Mouse (Mus musculus) bone marrow macrophage, adult 2 months (primary cell): ENCODE data around the gene Med8. TPM values are rescaled to one million over a fixed set of nuclear protein-coding genes. Genes with fewer than 3 reads are reported as not detected.
A peak's percentile ranks its signal among the peaks of the same experiment; 100 is the strongest.

Experiments
- H3K27ac ChIP-seq: 2 replicates; pipeline ENCODE4 v1.5.1; 2012; ENCODE audit warnings: low read depth, low read length; ENCODE audit not compliant: insufficient read depth
- H3K4me1 ChIP-seq: 2 replicates; pipeline ENCODE4 v1.6.1; 2012; ENCODE audit warnings: low read length; ENCODE audit not compliant: control insufficient read depth, insufficient read depth
- H3K4me3 ChIP-seq: 2 replicates; pipeline ENCODE4 v1.5.1; 2012; ENCODE audit warnings: mild to moderate bottlenecking, low read length, moderate library complexity; ENCODE audit not compliant: insufficient read depth
- CTCF ChIP-seq: IDR thresholded peaks from 2 replicates; pipeline ENCODE4 v1.5.1; 2012; ENCODE audit warnings: low read depth, mild to moderate bottlenecking, low read length, moderate library complexity
- POLR2A ChIP-seq: IDR thresholded peaks from 2 replicates; pipeline ENCODE4 v1.6.1; 2012; ENCODE audit warnings: mild to moderate bottlenecking, low read depth, low read length, borderline replicate concordance
- polyA plus RNA-seq: library from polyadenylated mRNA; stranded (reverse); fragments of >200 nt; gene quantifications from 2 replicates; pipeline ENCODE4 v1.2.4, GENCODE M21; 2012; ENCODE audit not compliant: missing spikeins, insufficient read depth, insufficient read length

Gene Med8
- 57.3 and 61.5 TPM in 2 replicates for polyA plus RNA-seq

DNA sequence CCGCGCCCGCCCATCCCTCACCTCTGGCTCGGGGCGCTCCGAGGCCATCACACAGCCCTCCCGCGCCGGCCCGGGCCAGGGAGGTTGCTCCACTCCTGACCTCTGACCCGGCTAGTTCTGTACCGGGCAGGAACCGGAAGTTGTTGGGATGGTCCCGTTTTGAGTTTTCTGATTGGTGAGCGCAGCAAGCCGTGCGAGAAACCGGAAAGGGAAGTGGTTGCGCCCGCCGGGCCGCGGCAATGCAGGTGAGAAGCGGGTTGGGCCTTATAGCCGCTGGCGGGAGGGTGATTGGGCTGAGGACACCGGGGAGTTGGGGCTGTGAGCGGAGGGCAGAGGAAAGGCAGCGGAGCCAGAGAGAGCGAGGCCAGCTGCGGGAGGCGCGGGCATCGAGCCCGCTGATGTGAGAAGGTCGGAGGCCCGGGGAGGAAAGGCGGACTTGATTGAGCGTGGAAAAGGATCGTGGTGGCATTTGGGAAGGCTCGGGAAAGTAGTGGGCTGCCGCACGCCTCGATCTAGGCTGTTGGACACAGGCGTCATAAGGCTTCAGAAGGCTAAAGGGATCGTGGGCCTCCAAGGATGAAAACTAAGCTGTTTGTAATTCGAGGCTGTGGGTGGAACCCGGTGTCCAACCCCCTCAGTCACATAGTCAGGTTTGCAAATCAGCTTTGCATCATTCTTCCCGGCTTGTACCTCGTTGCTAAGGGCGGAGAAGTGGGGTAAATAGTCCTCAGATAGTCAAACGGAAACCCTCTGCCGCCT is at the start of gene Med8, which contains the start of gene Szt2:
Med8 (plus strand) TSS at position 196 of the 759 bp plus-strand sequence.
Szt2 (minus strand) TSS at position 132 of the 759 bp plus-strand sequence.
- Histone ChIP-seq H3K4me1 (peaks cover 11% of the 10 kb centered on the region), H3K27ac (peak within 1 kb of the TSS; percentile 11), H3K4me3 (peak within 1 kb of the TSS; percentile 87)
- TF ChIP-seq POLR2A (no peak), CTCF (no peak)

DNA sequence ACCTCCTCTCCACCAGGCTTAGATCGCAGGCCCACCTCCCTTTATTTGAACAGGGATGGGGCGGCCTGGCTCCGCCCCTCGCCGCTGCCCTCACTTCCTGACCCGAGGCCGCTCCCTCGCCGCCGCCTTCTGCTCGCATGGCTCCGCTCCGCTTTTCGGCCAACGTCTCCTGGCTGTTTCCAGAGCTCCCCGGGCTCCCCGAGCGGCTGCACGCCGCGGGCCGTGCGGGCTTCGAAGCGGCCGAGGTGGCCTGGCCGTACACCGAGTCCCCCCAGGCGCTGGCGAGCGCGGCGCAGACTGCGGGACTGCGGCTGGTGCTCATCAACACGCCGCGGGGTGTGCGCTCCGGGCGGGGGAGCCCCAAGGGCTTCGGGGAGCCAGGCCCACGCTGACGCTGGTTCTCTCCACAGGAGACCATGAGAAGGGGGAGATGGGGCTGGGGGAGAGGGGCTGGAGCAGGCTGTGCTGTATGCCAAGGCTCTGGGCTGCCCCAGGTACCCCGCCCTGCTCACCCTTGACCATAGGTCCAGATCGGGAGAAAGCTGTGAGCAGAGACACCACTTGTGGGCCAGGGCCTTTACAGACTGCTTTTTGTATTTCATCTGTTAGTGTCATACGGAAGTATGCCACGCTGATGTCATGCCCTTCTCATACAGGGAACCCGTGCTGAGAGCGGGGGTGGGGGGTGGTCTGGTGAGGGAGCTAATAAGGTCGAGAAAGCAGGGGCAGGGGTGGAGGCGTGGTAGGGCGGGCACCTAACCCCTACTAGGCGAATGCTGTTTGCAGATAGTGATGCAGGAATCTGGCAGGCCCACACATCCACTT is 49.0 kb upstream of the Med8 start:
- Histone ChIP-seq H3K4me1 (peaks cover 10% of the 10 kb centered on the region), H3K27ac (peak overlapping the region; percentile 78), H3K4me3 (peak overlapping the region; percentile 83)
- TF ChIP-seq CTCF (no peak), POLR2A (no peak; the same call in 1 of the 2 replicates)

DNA sequence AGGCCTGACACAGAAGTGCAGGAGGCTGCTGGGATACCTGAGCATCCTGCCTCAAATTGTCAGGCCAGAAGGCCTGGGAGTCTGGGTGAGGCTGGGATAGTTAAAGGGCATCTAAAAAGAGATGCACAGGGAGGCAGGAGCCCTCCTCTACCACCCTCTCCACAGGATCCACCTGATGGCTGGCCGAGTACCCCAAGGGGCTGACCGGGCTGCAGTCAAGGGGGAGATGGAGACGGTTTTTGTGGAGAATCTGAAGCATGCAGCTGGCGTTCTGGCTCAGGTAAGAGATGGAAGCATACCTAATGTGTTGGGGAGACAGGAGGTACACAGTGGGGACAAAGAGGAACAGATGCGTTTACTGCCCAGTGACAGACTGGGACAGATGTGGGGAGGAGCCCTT is 47.7 kb upstream of the Med8 start:
- Histone ChIP-seq H3K4me1 (peaks cover 15% of the 10 kb centered on the region), H3K4me3 (no peak overlapping the region), H3K27ac (no peak overlapping the region)
- TF ChIP-seq POLR2A (no peak), CTCF (no peak)

GRCm38 (mm10) chr4:118362879-118363278 is 46.3 kb upstream of the Med8 start:
- Histone ChIP-seq H3K4me3 (no peak overlapping the region), H3K4me1 (peaks cover 18% of the 10 kb centered on the region)
- TF ChIP-seq CTCF (no peak), POLR2A (no peak)

GRCm38 (mm10) chr4:118363985-118364384 is 45.2 kb upstream of the Med8 start:
- TF ChIP-seq CTCF (no peak), POLR2A (no peak)
- Histone ChIP-seq H3K27ac (no peak overlapping the region), H3K4me3 (no peak overlapping the region), H3K4me1 (peaks cover 18% of the 10 kb centered on the region)

More at GRCm38 (mm10) chr4:118362879-118363278, 46.3 kb upstream of the Med8 start:
- no peak overlapping the region for H3K27ac ChIP-seq

- Histone ChIP-seq H3K4me3 (no peak overlapping the region), H3K4me1 (peaks cover 15% of the 10 kb centered on the region), H3K27ac (no peak overlapping the region)
- TF ChIP-seq POLR2A (no peak), CTCF (no peak)
These were observed 44.5 kb upstream of the Med8 start for GRCm38 (mm10) chr4:118364641-118365040.

- Histone ChIP-seq H3K27ac (peak overlapping the region; percentile 16; the same call in 1 of the 2 replicates), H3K4me3 (no peak overlapping the region), H3K4me1 (peaks cover 11% of the 10 kb centered on the region)
- no peak for TF ChIP-seq POLR2A
- TF ChIP-seq CTCF = no peak
These were observed 43.1 kb upstream of the Med8 start for GRCm38 (mm10) chr4:118365991-118366390.

DNA sequence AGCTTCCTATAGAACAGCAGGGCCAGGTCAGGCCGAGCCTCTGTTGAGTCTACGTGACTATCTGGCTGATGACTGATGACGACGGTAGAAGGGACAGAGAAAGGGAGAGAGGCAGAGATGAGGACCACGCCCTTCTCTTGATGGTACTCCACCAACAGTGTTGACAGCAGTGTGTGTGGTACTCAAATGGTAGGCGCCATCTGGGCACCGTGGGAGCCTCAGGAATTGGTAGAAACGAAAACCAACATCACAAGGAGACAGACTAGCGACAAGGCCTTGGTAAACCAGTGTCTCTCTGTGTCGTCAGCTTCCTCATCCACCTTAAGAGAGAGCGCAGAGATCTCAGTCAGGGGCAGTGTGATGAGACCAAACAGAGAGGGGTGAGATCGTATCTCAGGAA is 41.6 kb upstream of the Med8 start:
- no peak overlapping the region for H3K27ac ChIP-seq
- no peak for TF ChIP-seq POLR2A
- TF ChIP-seq CTCF = no peak
- peaks cover 8% of the 10 kb centered on the region for H3K4me1 ChIP-seq
- H3K4me3 ChIP-seq = no peak overlapping the region

- Histone ChIP-seq H3K27ac (no peak overlapping the region), H3K4me1 (peaks cover 8% of the 10 kb centered on the region), H3K4me3 (no peak overlapping the region)
- no peak for TF ChIP-seq POLR2A
- TF ChIP-seq CTCF = no peak
These were observed 40.5 kb upstream of the Med8 start for GRCm38 (mm10) chr4:118368616-118369015.

- Histone ChIP-seq H3K4me3 (no peak overlapping the region), H3K27ac (no peak overlapping the region), H3K4me1 (no peaks in the 10 kb centered on the region)
- TF ChIP-seq CTCF = no peak
- no peak for TF ChIP-seq POLR2A
These were observed 37.3 kb upstream of the Med8 start for GRCm38 (mm10) chr4:118371822-118372221.
